Mouse (Mus musculus) right cerebral cortex, postnatal 10 days (tissue): Measurements from ENCODE around the gene Gm5890.
"Not testable (repeated sequence)": the region's sequence is repeated elsewhere in the genome, so short reads cannot be mapped to it uniquely, and the experiment has no call there.

Source experiments
- DNase-seq, 2 experiments: peaks; one replicate each; pipeline ENCODE4 v3.0.0; 2021; ENCODE audit warnings: low spot score in 2 of 2

Gene Gm5890

DNA sequence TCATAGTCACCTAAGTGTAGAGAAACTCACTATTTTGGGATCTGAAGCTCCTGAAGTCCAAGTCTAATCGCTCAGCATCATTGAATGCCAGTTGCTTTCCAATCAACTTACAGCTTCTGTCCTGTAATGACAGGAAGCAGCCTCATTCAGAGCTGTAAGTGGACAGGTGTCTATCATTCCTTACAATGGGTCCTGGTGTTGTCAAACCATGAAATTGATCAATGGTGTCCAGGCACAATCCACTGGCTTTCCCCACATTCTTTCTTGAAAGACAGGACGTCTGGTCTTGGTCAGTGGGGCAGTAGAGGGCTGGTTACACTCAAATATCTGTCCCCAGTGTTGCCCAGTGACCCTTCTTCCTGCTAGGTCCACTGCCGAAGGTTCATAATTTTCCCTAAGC, at the start of gene Gm5890:
Gm5890 (minus strand) TSS at position 101 of the 400 bp plus-strand sequence.
- not testable (repeated sequence) for DNase-seq

DNA sequence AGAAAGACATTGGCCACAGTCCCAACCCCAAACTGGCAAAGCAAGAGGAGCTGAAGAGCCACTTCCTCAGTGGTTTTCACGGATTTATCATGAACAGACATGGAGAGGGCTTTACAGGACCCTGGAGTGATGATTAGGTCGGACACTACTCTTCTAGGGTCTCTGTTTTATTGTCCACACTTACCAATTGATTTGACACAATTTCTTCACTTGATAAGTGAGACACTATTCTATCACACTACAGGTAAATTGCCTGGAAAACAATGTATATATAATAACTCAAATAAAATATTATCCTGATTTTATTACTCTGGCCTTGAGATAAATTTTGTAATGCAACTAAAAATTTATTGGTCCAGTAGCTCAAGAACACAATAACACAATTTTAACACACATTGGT, 28.9 kb downstream of the Gm5890 start, which contains the start of gene Gm4498:
Gm4498 (minus strand) TSS at position 101 of the 400 bp plus-strand sequence.
- DNase-seq: not testable (repeated sequence)
